Mouse (Mus musculus): Measurements from ENCODE around the gene Bcs1l. TPM values are rescaled to one million over a fixed set of nuclear protein-coding genes. Genes with fewer than 3 reads are reported as not detected.

Gene Bcs1l
- total RNA-seq (2021), result 10 to 100 TPM; 33.6 to 35.2 TPM
- long read RNA-seq, experiment 1, transcript Bcs1l-203 (8 exons, 1,488 nt), result major isoform, 21 of 59 reads
- long read RNA-seq, experiment 1, partial matches to known transcripts, result 3 of 59 reads
- long read RNA-seq, experiment 1, other reads (novel, unspliced or antisense), result 34 of 59 reads
- long read RNA-seq, experiment 2, transcript Bcs1l-203 (8 exons, 1,488 nt), result major isoform, 11 of 42 reads
- long read RNA-seq, experiment 2, partial matches to known transcripts, result 6 of 42 reads
- long read RNA-seq, experiment 2, other reads (novel, unspliced or antisense), result 23 of 42 reads

DNA sequence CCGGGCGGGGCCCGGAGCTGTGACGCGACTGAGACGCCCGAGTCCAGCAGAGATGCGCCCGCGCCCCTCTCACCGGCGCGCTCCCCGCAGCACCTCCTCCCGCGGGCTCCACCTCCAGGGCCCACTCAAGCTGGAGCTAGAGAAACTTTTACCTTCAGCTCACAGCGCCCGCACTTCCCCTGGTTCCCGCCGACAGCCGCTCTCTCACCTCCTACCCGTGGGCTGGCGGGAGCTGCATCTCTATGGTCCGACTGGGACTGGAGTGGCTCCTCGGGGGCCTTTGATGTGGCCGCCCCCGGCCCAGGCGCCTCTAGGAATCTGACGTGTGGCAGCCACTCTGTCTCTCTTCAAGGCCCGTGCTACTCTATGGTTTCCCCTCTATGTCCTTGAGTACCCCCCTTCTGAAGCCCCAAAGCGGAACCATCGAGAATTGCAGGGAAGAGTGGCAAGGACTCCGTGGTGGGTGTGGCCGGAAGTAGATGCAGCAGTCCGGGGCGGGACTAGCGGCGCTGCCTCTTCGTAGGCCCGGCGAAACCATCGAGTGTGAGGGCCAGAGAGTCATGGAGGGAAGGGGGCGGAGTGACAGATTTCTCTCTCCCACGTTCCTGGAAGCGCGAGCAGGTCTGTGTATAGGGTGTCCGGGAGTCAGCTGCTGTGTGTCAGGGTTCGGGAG lies at the start of gene Bcs1l, which contains the start of gene Zfp142:
Gene Bcs1l, plus strand, starts transcription at position 517 of the 673 bp plus-strand sequence.
Gene Zfp142, minus strand, starts transcription at position 474 of the 673 bp plus-strand sequence.
- peak; percentile 99 to 100 for DNase-seq

DNA sequence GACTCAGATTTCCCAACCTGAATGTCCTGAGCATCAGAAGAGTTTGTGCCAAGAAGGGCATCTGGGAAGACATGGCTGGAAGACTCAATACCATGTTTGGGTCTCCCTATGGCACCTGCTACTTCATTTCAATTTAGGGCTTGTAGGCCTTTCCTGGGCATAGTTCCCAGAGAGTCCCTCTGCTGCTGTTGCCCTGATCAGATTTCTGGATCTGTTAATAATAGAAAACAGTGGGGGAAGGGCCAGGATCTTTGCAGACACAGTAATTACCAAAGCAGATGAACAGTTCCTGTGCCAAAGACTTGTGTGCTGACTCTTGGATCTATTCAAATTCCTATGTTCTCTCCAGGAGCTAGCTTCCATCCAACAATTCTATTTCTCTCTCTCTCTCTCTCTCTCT lies 49.4 kb upstream of the Bcs1l start:
- DNase-seq, result no peak

DNA sequence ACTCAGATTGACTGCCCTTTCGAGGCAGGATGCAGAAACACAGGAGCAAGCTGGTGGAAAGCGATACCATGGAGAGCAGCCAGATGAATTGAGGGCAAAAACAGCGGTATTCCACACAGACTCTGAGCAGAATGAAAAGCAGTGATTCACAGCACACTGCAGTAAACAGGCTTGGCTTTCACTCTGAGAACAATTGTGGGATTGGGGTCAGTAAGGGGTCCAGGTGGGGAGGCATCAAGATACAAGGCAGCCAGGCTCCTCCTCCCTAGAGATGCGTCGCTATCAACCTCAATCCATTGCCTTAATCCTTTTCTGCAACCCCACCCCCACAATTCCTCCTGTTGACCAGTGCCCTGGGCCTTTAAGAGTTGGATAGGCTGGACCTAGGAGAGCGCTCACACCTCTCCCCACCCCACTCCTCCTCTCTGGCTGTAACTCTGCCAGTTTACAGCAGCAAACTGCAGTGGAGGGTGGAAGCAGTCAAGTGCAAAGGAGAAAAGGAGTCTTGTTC lies 45.6 kb upstream of the Bcs1l start, which contains the start of gene Plcd4:
Gene Plcd4, plus strand, starts transcription at position 438 of the 511 bp plus-strand sequence.
- DNase-seq, result no peak

DNA sequence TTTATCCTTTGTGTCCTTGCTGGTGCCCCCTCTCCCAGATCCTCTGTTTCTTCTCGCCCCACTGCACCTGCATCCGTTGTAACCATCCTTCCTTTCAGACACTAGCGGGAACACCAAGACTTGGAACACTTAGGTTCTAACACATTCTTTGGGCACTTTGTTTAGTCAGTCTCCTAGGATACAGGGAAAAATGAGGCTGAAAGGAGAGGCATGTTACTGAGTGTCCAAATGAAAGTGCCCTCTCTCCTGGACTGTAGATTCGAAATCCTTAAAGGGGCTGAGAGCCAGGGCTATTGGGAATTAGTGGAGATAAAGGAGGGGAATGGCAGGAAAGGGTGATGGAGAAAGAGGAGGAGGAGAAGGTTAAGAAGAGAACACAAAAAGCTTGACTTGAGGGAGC lies 43.9 kb upstream of the Bcs1l start, which contains the start of gene Usp37:
Gene Usp37, minus strand, starts transcription at position 101 of the 400 bp plus-strand sequence.
- no peak for DNase-seq

DNA sequence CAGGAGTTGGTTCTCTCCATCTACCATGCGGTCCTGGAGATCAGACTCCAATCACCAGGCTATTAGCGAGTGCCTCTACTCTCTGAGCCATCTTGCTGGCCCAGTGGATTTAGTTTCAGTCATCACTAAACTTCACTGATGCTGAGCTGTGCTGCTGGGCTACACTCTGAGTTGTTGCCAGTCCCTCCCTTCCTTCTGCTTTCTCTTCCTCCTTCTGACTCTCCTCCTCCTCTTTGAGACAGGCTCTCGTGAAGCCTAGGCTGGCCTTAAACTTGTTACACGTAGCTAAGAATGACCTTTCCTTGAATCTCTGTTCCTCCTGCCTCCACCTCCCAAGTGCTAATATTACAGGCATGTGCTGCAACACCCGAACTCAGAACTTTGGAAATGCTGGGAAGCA lies 29.0 kb upstream of the Bcs1l start:
- no peak for DNase-seq

DNA sequence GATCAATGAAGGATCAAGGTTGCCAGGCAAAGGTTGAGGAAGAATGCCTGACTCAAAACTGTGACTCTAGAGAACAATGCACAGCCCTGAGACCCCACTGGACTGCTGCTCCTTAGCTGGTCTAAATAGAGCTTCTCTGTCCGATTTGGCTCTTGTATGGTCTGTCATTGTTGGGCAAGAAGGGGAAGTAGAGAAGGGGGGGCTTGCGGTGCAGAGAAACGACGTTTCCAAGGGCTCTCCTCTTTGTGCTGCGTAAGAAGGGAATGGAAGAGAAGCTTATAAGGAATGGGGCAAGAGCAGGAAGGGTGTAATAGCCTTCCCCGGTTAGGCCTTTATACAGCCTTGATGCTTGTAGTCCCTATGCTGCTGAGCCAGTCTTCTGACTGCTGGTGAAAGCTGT lies 22.3 kb upstream of the Bcs1l start:
- DNase-seq, result no peak

DNA sequence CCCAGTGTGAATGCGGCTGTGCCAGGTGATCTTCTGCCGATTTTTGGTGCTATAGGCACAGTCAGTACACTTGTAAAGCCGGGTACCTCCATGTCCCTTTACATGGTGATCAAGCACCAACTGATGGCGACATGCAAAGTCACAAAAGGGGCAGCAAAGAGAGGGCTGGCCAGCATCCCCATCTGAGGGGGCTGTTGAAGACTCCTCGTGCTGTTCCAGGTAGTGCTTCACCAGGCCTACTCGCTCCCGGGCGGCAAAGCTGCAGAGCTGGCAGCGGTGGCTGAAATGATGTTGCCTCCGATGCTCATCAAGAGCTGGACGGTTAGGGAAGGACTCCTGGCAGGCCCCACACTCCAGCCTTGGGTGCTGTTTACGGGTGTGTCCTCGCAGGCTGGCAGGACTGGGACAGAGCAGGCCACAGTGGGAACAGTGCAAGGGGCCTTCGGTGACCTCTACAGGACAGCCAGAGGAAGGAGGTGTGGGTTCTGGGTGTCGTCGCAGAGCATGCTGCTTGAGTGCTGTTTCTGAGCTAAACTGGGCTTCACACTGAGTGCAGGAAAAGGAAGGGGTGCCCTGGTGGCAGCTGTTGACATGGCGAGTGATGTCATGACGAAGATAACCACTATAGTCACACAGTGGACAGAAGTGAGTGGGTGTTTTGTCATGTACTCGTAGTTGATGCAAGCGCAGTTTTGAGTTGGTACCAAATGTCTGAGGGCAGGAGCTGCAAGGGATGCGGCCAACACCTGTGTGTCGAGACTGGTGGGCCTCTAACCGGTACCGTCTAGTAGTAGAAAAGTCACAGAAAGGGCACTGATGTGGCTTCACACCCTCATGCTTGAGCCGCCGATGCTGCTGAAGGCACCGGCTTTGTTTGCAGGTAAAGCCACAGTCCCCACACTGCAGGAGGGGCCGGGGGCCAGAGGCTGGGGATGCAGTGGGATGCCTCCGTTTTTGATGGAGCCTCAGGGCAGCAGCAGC lies 18.1 kb upstream of the Bcs1l start:
- no peak for DNase-seq

DNA sequence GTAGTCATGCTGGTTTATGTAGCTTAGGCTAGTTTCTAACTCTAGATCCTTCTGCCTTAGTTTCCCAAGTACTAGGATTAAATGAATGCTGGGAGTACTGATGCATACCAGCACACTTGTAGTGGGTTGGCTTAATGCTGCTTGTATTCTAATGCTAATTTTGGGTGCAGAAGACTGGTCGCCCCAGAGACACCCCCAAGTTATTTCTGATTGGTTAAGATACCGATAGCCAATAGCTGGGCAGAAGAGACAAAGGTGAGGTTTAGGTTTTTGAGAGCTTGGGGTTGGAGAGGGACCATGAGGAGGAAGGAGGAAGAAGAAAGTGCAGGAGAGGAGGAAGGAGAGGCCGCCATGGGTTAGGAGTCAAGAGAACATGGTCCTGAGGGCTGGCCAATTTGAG lies 5.5 kb upstream of the Bcs1l start:
- no peak for DNase-seq

DNA sequence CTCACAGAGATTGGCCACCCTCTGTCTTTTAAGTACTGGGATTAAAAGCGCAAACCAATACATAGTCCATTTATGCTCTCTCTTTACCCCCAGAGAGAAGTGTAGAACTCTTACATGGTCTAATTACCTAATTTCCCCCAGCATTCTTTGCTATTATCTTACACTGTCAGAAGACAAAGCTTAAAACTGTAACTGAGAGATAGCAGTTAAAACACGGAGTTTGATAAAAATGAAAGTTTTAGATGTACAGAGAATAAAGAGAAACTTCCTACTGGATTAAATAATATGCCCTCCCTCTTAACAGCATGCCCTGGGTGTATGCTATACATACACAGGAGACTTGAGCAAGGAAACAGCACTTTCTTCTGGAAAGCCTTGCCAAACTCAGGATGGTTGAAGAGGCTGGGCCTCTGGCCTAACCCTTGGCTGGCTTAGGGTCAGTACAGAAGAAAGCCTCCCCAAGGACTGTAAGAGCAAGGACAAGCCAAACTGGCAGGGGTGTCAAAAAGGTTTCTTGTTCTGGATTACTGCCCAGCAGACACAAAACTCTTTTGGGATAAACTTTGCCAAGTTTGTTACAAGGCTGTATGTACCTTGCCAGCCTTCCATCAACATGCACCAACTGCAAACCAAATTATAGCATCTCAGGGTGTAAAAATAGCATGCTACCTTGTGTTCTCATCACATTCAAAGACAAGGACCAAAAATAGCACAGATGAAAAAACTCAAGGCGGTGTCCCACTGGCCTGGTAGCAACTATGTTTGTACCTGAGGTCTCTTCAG lies 3.3 kb upstream of the Bcs1l start:
- DNase-seq, result peak; percentile 51 to 75

DNA sequence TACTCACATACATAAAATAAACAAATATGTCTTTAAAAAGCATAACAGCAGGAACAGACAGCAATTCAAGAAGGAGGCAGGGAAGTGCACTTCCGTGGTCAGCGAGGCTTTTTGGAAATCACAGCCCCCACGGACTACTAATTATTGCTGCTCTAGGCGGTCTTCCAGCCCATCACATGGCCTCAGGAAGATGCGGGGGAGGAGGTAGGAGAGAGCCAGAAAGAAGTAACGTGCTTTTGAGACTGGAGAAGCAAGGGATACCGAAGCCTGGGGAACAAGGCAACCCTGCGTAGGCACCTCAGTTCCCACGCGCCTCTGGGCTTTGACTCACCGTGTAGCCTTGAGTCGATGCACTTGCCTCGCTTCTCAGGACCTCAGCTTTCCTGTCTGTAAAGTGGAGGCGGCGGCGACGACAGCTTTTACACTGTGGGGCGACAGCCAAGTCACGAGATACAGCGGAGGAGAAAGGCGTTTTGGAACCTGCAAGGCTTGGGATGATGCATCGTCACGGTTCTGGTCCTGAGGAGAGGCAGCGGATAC lies 786 bp upstream of the Bcs1l start:
- DNase-seq, result no peak

DNA sequence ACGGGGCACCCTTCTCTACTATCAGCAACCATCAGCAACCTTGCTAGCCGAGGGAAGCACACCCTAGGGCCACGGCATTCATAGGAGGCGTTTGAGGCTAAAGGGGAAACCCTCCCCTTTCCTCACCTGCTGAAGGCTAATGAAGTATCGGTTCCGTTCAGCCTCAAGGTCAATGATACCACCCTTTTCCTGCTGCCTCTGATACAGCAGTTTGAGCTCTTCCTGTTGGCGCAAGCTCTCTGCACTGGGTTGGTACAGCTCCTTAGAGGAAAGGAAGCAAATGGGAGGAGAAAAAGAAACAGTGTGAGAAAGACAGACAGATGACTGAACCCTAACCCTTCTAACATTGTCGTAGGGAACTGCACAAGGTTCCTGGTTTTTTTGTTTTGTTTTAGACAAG lies 6.3 kb downstream of the Bcs1l start:
- DNase-seq, result no peak

DNA sequence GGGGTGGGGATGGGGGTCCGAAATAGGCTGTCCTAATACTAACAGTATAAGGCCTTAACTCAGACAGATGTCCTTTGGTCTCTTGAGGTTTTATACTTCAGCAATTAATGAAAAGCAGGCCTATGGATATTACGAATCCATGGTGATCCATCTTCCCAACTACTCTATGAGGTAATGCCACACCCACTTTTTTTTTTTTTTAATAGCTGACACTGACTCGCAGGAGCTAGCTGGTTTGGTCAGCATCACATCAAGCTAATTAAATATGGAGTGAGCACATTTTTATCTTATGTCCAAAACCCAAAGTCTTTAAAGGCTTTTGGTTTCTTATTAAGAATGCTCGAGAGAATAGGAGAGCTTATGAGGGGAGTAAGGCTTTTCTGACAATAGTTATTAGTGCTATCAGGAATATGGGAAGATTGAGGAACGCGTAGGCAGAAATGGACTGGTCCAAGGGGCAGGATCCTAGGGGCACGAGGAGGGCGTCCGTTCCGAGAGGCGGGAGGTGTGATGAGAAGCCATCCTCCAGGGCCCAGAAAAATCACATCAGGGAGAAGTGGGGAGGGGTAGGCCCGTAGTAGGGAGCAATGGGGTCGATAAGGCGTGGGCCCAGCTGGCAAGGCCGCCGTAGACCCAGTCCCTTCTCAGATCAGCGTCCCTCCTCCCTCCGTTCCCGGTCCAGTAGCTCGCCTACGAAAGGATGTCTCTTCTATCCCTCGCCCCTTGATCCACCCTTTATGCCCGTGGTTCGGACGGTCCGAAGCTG lies 12.6 kb downstream of the Bcs1l start:
- DNase-seq, result no peak

DNA sequence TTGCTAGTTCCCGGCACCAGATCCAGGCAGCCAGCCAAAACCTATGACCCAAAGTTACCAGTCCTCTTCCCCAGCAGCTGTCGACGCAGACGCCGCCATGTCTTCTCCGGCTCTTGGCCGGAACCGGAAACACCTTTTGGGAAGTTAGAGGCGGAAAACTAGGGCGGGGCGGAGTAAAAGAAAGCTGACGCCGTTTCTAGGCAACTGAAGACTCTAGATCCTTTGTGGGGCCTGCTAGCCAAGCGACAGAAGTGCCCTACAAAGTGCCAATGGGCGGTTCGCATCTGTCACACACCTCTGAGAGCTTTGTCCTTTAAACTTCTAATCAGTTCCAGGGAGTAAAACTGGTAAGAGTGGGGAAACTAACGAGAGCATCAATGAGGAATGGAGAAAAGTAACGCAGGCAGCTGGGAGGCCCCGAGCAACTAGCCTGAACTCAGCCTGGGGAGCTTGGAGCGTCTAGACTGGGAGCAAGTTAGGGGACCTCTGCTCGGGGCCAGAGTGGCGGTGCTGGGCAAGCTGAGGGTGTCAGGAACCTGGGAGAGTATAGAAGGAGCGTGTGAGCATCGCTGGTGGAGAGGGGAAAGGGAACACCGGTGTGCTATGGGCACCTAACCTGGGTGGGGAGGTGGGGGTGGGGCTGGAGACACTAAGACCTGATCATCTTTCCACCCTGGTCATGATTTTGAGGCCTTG lies 13.3 kb downstream of the Bcs1l start, which contains the start of the genes Rnf25 and Stk36:
Gene Rnf25, minus strand, starts transcription at position 131 of the 696 bp plus-strand sequence.
Gene Stk36, plus strand, starts transcription at position 179 of the 696 bp plus-strand sequence.
- DNase-seq, result peak; percentile 91 to 94

DNA sequence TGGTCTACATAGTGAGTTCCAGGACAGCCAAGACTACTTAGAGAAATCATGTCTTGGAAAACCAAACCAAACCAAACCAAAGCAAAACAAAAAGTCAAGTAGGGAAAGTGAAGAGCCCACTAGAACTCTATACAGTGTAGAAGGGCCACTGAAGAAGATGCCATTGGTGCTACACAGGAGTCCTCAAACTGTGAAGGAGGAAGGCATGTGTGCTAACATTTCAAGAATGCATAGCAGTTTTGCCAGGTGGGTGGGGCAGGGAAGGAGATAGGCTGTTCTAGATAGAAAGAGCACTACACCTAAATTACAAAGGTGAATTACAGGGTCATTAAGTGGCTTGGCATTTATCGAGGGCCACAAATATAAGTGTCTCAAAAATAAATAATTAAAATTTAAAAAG lies 36.1 kb downstream of the Bcs1l start:
- no peak for DNase-seq

DNA sequence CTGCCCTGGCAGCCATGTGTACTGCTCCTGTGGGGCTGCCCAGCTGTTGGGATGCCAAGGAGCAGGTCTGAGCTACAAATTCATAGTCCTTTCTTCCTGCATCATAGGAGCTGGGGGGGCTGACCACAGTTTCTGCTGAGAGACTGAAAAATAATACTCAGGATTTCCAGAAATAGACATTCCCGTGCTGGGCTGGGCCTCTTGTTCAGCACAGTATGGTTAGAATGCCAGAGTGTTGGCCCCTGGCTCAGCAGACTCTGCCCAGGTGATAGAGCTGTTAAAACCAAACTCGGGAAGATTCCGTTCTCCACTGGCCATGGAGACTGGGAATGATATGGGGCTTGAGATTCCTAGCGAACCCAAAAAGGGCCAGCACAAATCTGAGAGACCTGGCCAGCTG lies 38.0 kb downstream of the Bcs1l start:
- no peak for DNase-seq

DNA sequence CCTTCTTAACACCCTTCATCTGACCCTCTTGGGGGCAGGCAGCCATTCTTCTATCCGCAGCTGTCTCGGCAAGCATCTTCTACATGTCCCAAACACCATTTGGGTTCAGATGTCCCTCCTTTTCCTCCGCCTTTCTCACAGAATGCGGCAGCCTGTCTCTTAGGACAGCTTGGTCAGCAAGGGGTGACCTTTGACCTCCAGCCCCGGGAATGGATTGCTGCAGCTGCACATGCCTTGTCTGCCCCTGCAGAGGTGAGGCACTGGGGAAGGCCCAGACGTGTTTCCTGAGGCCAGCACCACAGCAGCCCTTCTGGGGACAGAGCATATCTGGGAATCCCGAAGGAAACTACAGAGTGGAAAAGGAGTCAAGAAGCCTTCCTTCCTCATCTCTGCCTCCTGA lies 39.9 kb downstream of the Bcs1l start:
- no peak for DNase-seq

DNA sequence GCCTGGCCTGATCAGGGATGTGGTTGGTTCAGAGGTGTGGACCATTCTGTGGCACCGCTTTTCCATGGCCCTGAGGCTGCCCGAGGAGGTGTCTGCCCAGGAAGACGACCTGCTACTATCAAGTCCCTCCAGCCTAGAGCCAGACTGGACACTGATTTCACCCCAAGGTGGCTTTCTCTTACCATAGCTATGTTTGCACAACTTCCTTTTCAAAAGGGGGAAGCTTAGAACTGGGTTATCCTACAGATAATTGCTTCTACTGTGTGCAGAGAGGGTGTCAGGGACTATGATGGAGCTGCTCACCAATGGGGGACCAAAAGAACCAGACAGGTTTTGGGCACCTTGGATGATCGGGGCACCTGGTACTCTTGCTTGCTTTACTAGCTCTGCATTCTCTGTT lies 44.6 kb downstream of the Bcs1l start:
- no peak for DNase-seq
